Mouse (Mus musculus) forebrain, embryonic 14.5 days (tissue): ENCODE data around the gene Hoxa7. TPM values are rescaled to one million over a fixed set of nuclear protein-coding genes. Genes with fewer than 3 reads are reported as not detected.

Experiments
- ATAC-seq: fragments of 200-750 bp; cut with Nextera tagmentation; 2 replicates; pipeline ENCODE4 v1.8.0; 2017; ENCODE audit warnings: mild to moderate bottlenecking, moderate library complexity
- DNase-seq: peaks from one replicate; pipeline ENCODE4 v3.0.0-alpha.2; 2015; ENCODE audit warnings: low spot score
- H3K27ac ChIP-seq: fragments of 300-500 bp; sonication (generic); 2 replicates; pipeline ENCODE4 v1.5.1; 2014; ENCODE audit warnings: low read depth, mild to moderate bottlenecking, control low read depth, low read length, moderate library complexity
- H3K27me3 ChIP-seq: fragments of 300-500 bp; sonication (generic); replicated peaks from 2 replicates; pipeline ENCODE4 v1.6.1; 2014; ENCODE audit warnings: low read length, control low read depth, mixed read lengths; ENCODE audit not compliant: control insufficient read depth, insufficient read depth
- H3K36me3 ChIP-seq: fragments of 300-500 bp; sonication (generic); 2 replicates; pipeline ENCODE4 v1.6.1; 2014; ENCODE audit warnings: low read length, control low read depth; ENCODE audit not compliant: control insufficient read depth, insufficient read depth
- H3K4me1 ChIP-seq: fragments of 300-500 bp; sonication (generic); 2 replicates; pipeline ENCODE4 v1.6.1; 2014; ENCODE audit warnings: antibody characterized with exemption, low read length, control low read depth; ENCODE audit not compliant: control insufficient read depth, insufficient read depth
- H3K4me2 ChIP-seq: fragments of 300-500 bp; sonication (generic); 2 replicates; pipeline ENCODE4 v1.6.1; 2014; ENCODE audit warnings: mild to moderate bottlenecking, control low read depth, low read length
- H3K4me3 ChIP-seq: fragments of 300-500 bp; sonication (generic); 2 replicates; pipeline ENCODE4 v1.5.1; 2014; ENCODE audit warnings: low read depth, low read length, control low read depth
- H3K9ac ChIP-seq: fragments of 300-500 bp; sonication (generic); 2 replicates; pipeline ENCODE4 v1.6.1; 2014; ENCODE audit warnings: mild to moderate bottlenecking, low read length, control low read depth, moderate library complexity
- H3K9me3 ChIP-seq: fragments of 300-500 bp; sonication (generic); replicated peaks from 2 replicates; pipeline ENCODE4 v1.6.1; 2016; ENCODE audit warnings: low read length, control low read depth, mixed read lengths; ENCODE audit not compliant: control insufficient read depth
- WGBS: fragments of 180-500 bp; shearing (Covaris S2); extraction: QIAGEN DNeasy Blood & Tissue Kit; methylation state at CpG from one replicate; pipeline ENCODE4 v1.1.7; 2014; 5-methylcytosine and 5-hydroxymethylcytosine counted together
- polyA plus RNA-seq: library from polyadenylated mRNA; unstranded; fragments of >200 nt; fragmentation: Nextera tagmentation; extraction: Ambion mirVana; gene quantifications from 2 replicates; pipeline ENCODE4 v1.2.1, GENCODE M21; 2014

Hoxa7 gene
- polyA plus RNA-seq, 1 experiment from 2014 or later: not detected

- no peaks in the 10 kb centered on the region for H3K4me1 ChIP-seq
- no peak overlapping the region for H3K27ac ChIP-seq
- ATAC-seq: no peak
- no peak overlapping the region for H3K4me3 ChIP-seq
- H3K27me3 ChIP-seq: peaks cover 94% of the 10 kb centered on the region
- no peaks in the 10 kb centered on the region for H3K36me3 ChIP-seq
- DNase-seq: no peak
- no peak overlapping the region for H3K4me2 ChIP-seq
- WGBS: 13% methylated on average over 6 of the region's 6 CpGs
- no peak overlapping the region for H3K9ac ChIP-seq
- H3K9me3 ChIP-seq: no peaks in the 10 kb centered on the region
These were observed 14.2 kb upstream of the Hoxa7 start for GRCm38 (mm10) chr6:52235866-52236265.

GRCm38 (mm10) chr6:52235267-52235666, 13.6 kb upstream of the Hoxa7 start:
- H3K36me3 ChIP-seq: no peaks in the 10 kb centered on the region
- DNase-seq (no peak), ATAC-seq (no peak)
- H3K27me3 ChIP-seq: peaks cover 93% of the 10 kb centered on the region
- H3K4me2 ChIP-seq: no peak overlapping the region
- no peak overlapping the region for H3K9ac ChIP-seq
- H3K4me1 ChIP-seq: no peaks in the 10 kb centered on the region
- H3K4me3 ChIP-seq: no peak overlapping the region
- H3K27ac ChIP-seq: no peak overlapping the region
- H3K9me3 ChIP-seq: no peaks in the 10 kb centered on the region
- 30% methylated on average over 9 of the region's 9 CpGs for WGBS

GRCm38 (mm10) chr6:52234428-52235140, 12.9 kb upstream of the Hoxa7 start:
- ATAC-seq (no peak), DNase-seq (no peak)
- Histone ChIP-seq H3K9me3 (no peaks in the 10 kb centered on the region), H3K27me3 (peaks cover 92% of the 10 kb centered on the region), H3K4me3 (no peak overlapping the region), H3K4me1 (no peaks in the 10 kb centered on the region), H3K27ac (no peak overlapping the region), H3K9ac (no peak overlapping the region), H3K4me2 (no peak overlapping the region), H3K36me3 (no peaks in the 10 kb centered on the region)
- under 1% methylated on average over 61 of the region's 68 CpGs for WGBS

- 1% methylated on average over 68 of the region's 70 CpGs for whole genome bisulfite sequencing
- Histone ChIP-seq H3K9ac (no peak overlapping the region), H3K36me3 (no peaks in the 10 kb centered on the region), H3K9me3 (no peaks in the 10 kb centered on the region), H3K27me3 (peaks cover 94% of the 10 kb centered on the region), H3K4me2 (no peak overlapping the region), H3K4me3 (no peak overlapping the region), H3K27ac (no peak overlapping the region), H3K4me1 (no peaks in the 10 kb centered on the region)
- no peak for ATAC-seq
- no peak for DNase-seq
These were observed 12.1 kb upstream of the Hoxa7 start for GRCm38 (mm10) chr6:52233546-52234427.

GRCm38 (mm10) chr6:52232984-52233545, 11.4 kb upstream of the Hoxa7 start:
- no peaks in the 10 kb centered on the region for H3K4me1 ChIP-seq
- ATAC-seq (no peak), DNase-seq (no peak)
- no peak overlapping the region for H3K27ac ChIP-seq
- H3K9me3 ChIP-seq: no peaks in the 10 kb centered on the region
- peaks cover 93% of the 10 kb centered on the region for H3K27me3 ChIP-seq
- 2% methylated on average over 23 of the region's 23 CpGs for WGBS
- H3K36me3 ChIP-seq: no peaks in the 10 kb centered on the region
- H3K4me2 ChIP-seq: no peak overlapping the region
- H3K9ac ChIP-seq: no peak overlapping the region
- no peak overlapping the region for H3K4me3 ChIP-seq

- Histone ChIP-seq H3K9ac (no peak overlapping the region), H3K27ac (no peak overlapping the region), H3K4me3 (no peak overlapping the region), H3K27me3 (peaks cover 93% of the 10 kb centered on the region), H3K9me3 (no peaks in the 10 kb centered on the region), H3K4me2 (no peak overlapping the region), H3K36me3 (no peaks in the 10 kb centered on the region), H3K4me1 (no peaks in the 10 kb centered on the region)
- DNase-seq (no peak), ATAC-seq (no peak)
- WGBS: under 1% methylated on average over 18 of the region's 18 CpGs
These were observed 10.9 kb upstream of the Hoxa7 start for GRCm38 (mm10) chr6:52232568-52232965.

GRCm38 (mm10) chr6:52231885-52232567, 10.4 kb upstream of the Hoxa7 start:
- DNase-seq: no peak
- H3K4me1 ChIP-seq: no peaks in the 10 kb centered on the region

GRCm38 (mm10) chr6:52230516-52231165, 9.0 kb upstream of the Hoxa7 start, which contains the start of gene Hoxa9:
Gene Hoxa9 (minus strand): TSS chr6:52231089.
- peaks cover 93% of the 10 kb centered on the region for H3K27me3 ChIP-seq
- DNase-seq (no peak), ATAC-seq (no peak)
- no peaks in the 10 kb centered on the region for H3K36me3 ChIP-seq
- no peak within 1 kb of the TSS for H3K4me2 ChIP-seq
- H3K4me3 ChIP-seq: no peak within 1 kb of the TSS
- no peak within 1 kb of the TSS for H3K27ac ChIP-seq
- no peak within 1 kb of the TSS for H3K9ac ChIP-seq
- 1% methylated on average over 14 of the region's 36 CpGs for WGBS
- H3K4me1 ChIP-seq: no peaks in the 10 kb centered on the region
- H3K9me3 ChIP-seq: no peaks in the 10 kb centered on the region

More at GRCm38 (mm10) chr6:52231885-52232567, 10.4 kb upstream of the Hoxa7 start:
- Histone ChIP-seq H3K36me3 (no peaks in the 10 kb centered on the region), H3K9me3 (no peaks in the 10 kb centered on the region), H3K4me2 (no peak overlapping the region), H3K9ac (no peak overlapping the region), H3K27me3 (peaks cover 93% of the 10 kb centered on the region), H3K4me3 (no peak overlapping the region), H3K27ac (no peak overlapping the region)
- under 1% methylated on average over 18 of the region's 18 CpGs for WGBS
- ATAC-seq: no peak
